Mouse (Mus musculus): Measurements from ENCODE around the gene Slc25a26.

Slc25a26 gene

DNA sequence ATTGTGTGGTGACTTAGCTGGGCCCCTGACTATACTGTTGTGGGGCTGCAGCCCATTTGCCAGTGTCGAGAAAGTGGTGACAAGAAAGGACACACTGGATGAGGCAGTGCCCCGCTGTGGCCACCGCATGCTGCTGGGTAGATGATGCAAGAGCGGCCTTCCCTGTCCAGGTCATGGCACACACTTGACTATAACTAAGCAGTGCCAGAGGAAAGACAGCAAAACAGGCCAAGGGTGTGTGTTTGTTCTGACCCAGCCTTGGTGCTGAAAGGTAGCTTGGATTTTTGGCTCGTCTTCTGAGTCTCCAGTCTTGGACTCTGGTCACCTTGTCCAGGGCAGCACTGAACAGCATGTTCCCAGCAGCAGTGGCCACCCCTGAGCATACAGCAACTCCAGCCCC is 101.0 kb downstream of the Slc25a26 start:
- no peak for DNase-seq (ENCODE audit: extremely low spot score)

DNA sequence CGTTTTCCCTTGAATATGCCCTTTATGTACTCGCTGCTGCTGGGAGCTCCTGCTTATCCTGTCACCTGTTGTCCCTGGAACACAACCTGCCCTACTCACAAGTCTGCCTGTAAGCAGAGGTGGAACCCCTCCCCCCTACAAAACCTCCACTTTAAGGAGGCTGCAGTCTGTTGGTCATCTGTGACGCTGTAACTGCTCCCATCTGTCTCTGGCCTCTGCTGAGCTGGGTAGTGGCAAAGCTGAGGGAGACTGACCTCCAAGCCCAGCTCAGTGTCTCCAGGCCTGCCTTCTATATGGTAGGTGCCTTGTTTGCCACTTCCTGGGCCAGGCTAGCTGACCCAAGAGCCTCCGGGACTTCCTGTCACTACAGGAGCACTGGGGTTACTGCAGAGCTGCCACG is 101.7 kb downstream of the Slc25a26 start:
- DNase-seq (ENCODE audit: extremely low spot score) = no peak

DNA sequence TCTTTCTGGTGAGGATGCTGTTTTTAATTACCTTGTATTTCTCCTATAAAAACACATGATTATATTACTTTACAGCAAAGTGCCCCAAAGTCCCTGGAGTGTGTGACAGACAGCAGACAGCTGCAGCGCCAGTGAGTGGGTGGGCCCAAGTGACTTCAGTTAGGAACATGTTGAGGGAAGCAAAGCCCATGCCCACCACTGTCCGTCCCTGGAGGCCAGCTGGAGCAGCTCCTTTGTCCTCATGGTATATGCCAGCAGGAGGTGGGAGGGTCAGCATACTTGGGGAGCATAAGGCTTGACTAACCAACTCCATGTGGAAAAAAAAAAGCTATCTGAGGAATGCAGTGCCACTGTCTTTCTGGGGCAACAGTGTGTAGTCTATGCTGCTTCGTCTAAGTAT is 103.9 kb downstream of the Slc25a26 start:
- DNase-seq (ENCODE audit: extremely low spot score) = no peak

DNA sequence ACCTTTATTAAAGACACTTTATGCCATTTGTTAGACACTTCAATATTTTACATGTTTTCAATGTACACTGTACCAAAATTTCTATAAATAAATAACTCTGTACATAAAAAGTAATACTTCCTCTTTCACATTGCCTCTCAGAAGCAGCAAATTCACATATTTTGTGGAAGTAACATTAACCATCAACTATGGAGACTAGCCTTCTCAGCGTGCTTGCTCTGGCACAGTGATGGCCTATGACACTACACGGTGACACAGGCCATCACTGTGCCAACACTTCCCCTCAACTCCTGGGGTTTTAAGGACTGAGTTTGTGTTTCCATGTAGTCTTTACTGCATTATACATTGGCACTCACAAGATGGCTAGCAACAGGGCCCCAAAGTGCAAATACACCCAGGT is 104.4 kb downstream of the Slc25a26 start:
- DNase-seq (ENCODE audit: extremely low spot score) = no peak

DNA sequence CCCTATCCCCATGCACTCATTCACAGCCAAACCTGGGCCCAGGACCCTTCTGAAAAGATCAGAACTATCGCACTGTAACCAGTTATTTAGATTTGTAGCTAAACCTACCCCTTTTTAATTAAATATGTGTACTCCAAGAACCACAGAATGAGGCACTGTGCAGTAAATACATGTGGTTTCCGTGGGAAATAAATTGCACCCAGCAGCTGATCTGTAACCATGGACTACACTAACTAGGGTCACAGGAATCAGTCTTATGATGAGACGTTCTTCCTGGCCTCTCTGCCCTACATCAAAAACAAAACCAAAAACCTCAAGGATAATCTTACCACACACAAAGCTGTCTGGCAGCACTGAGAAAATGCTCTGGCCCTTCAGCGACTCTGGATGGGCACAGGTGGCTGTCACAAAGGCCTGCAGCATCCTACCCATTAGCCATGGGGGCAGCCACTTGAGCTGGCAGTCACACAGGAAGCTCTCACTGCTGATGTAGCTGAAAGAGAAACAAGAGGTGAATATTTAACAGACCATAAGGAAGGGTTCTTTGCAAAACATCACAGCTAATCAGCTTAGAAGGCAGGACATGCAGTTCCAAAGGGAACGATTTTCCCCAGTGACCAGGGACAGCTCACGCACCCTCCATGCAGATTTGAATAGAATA is 113.2 kb downstream of the Slc25a26 start:
- DNase-seq (ENCODE audit: extremely low spot score) = no peak

DNA sequence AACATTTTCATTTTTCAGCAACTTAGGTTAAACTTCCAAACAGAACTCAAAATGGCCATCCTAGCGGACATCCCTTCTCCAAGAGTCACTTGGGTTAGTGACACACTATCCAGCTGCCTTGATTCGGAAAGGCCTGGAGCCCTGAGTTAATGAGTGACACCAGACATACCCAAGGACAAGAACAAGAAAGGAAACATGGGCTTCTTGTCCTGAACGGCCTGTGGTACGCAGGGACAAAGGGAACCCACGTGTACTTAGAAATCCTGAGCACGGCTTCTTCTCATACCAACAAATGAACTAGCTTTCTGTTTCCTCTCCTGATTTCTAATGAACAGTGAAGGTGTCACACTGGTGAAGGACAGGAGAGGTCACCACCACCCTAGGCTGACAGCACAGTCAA is 114.2 kb downstream of the Slc25a26 start:
- DNase-seq (ENCODE audit: extremely low spot score) = no peak

DNA sequence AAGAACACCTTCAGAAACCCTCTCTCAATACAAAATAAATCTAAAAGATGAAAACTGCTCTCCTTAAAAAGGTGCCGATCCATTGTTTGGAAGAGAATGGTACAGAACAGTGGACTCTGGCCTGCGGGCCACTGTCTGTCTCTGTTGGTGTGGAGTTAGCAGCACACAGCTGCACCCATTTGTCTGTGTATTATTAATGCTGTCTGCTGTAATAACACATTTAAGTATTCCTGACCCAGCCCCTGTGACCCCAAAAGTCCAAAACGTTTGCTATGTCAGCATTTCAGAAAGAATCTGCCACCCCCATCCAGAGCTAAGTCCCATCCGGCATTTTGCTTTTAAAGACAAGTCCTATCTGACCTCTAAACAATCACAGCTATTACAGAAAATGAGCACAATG is 115.8 kb downstream of the Slc25a26 start:
- DNase-seq (ENCODE audit: extremely low spot score) = no peak

DNA sequence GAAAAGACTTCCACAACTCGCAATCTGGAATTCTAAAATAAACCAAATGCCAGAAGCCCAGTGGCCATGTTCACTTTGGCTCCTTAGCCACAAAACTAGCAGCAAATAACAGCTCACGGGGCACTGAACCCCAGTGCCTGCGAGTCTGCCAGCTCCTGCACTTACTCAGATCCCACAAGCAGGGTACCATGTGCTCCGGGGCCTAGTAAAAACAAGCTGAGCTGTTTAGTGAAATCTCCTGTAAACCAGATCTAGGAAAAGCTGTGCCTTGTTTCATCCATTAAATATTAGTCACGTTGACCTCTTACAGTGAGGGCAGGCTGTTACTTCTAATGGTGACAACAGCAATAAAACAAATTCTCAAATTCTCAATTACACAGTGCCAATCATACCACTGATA is 118.5 kb downstream of the Slc25a26 start:
- DNase-seq (ENCODE audit: extremely low spot score) = no peak

DNA sequence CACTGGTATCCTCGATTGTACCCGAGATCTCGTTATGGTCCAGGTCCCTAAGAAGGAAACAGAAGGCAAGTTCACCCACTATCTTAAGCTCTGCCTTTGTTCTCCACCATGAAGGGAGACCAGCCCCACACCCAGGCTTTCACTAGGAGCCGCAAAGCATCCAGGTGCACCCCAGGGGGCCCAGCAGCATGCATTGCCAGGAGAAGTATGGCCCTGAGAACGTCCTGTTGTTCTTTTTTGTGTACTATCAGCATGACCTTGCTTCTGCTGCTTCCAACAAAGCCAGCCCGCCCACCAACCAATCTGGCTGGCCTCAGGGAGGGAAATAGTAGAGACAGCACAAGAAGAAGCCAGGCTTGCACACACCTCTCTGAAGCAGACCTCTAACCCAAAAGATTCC is 120.2 kb downstream of the Slc25a26 start:
- no peak for DNase-seq (ENCODE audit: extremely low spot score)

DNA sequence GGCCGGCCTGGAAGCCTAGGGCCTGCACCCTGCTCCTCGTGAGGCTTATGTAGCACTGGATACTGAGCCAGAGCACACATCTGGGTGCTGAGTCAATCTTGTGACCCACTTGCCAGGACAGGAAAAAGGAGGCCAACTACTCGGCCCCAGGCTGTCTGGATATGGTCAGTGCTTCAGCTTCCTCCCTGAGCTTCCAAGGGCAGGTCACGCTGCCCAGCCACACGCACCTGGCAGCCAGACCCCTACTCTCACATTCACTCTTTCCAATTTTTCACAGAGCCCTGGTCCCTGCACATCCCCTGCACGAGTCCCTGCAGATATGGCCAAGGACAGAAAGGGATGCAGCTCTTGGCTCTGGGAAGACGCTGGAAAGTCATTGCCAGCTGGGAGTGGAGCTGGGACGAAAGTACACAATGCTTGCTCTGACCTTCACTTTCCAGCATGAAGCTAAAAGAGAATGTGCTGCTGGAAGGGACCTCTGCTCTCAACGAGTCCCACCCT is 120.7 kb downstream of the Slc25a26 start:
- DNase-seq (ENCODE audit: extremely low spot score) = no peak

DNA sequence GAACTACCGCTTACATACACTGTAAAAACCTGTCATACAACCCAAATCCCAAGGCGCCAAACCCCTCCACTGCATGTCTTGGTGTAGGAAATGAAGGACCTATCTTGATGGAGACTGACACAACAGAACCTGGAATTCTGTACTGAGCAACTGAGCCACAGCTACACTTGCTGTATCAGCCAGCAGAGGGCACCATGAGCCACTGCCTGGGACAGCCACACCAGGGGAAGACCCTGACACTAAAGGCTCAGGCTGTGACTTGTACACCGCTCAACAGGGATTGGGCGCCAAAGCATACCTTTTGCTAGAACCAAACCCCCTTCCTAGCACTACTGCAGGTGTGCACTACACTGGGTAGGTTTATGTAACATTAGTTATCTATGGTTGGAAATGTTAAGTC is 122.9 kb downstream of the Slc25a26 start:
- peak; percentile 62 for DNase-seq (ENCODE audit: extremely low spot score)

DNA sequence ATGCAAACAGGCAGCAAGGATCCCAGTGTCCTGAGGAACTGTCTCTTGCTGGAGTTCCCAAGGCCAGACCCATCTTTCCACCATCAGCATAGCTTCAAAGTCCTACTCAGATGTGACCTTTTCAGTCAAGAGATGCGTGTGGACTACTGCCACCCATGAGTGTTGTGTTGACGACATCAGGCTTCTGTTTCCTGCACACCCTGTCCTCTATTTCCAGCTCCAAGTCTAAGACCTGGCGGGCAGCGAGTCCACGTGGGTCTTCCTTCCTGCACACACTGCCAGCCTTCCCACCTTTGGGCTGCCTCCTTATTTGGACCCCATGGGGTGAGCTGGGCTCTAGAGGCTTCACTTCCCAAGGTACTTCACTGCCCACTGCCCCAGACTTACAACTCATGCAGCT is 124.4 kb downstream of the Slc25a26 start:
- DNase-seq (ENCODE audit: extremely low spot score) = no peak

DNA sequence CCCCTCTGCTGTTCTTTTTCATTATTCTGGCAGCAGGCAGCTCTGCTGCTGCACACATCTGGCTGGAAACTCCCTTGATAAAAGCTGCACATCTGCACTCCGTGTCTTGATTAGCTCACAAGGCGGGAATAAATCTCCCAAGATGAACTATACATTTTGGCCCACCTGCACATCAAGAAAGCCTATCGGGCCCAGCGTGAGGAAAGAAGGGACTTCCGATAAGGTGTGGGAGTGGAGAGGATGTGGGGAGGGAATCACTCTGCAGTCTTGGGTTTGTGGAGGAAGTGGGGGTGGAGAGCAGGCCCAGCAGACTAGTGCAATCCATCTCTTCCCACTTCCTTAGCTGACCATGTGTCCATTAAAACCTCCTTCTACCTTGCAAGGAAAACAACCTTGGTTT is 125.8 kb downstream of the Slc25a26 start:
- no peak for DNase-seq (ENCODE audit: extremely low spot score)

DNA sequence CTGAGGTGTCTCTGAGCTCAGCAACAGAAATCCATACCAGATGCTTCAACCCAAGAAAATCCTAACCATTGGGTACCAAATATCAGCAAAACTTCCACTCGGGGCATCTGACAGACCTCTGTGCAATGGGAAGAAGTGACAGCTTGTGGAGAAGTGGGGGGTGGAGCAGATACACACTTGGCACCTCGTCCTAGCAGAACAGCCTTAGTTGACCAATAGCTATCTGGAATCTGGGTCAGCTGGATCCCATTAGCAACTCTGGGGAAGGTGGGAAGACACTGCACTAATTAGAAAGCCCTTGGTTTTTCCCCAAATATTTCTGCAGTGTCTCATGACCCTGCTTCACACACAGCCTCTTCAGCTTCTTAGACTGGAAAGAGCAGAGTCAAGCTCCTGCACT is 126.7 kb downstream of the Slc25a26 start:
- DNase-seq (ENCODE audit: extremely low spot score) = no peak

DNA sequence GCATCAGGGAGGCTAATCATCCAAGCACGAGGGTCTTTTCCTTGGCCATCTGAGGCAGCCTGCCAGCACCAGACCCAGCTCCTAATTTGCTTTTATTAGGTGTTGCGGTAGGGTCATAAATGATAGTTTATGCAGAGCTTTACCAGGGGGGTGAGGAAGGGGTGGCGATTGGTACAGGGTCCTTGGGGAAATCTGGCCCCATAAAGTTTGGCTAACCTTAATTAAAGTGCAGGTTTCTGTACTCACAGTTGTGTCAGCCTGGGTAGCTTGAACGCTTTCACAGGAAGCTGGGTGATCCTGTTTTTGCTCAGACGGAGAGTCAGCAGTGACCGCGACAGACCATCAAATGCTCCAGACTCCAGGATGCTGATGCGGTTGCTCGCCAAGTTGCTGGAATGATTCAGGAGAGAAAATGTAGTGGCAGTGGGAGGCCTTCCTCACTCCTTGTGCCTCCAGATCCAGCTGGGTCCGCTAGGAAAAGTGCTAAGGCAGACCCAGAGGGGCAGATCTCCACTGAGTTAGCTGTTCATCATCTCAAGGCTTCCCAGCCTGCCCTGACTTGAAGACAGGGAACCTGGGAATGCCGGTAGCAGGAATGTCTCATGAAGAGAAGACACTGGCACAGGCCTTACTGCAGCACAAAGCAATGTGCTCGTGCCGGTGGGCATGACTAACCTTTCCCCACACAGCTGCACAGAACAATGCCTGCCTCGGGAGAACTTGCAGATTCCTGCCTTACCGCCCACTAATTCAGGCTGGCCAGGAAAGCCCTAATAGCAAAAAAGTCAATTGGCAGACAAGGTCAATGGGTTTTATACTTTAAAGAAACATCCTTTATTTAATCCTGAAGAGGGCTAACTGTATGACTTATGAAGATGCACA is 127.8 kb downstream of the Slc25a26 start:
- DNase-seq (ENCODE audit: extremely low spot score) = no peak

DNA sequence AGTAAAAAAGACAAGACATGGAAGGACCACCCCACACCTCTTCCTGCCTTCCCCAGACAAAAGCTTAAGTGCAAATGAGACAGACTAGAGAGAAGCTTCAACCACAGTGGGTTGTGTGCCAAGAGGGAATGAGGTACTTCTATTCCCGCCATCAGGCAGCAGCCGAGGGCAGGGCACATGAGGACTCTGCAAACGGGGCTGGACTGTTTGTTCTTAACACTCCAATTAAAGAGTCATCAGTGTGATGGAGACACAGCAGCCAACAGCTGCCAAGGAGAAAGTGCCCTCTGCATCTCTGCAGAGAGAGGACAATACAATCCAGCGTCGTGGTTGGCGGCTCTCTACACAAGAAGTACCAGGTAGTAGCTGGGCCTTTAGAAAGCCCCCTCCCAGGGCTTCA is 128.7 kb downstream of the Slc25a26 start:
- no peak for DNase-seq (ENCODE audit: extremely low spot score)

DNA sequence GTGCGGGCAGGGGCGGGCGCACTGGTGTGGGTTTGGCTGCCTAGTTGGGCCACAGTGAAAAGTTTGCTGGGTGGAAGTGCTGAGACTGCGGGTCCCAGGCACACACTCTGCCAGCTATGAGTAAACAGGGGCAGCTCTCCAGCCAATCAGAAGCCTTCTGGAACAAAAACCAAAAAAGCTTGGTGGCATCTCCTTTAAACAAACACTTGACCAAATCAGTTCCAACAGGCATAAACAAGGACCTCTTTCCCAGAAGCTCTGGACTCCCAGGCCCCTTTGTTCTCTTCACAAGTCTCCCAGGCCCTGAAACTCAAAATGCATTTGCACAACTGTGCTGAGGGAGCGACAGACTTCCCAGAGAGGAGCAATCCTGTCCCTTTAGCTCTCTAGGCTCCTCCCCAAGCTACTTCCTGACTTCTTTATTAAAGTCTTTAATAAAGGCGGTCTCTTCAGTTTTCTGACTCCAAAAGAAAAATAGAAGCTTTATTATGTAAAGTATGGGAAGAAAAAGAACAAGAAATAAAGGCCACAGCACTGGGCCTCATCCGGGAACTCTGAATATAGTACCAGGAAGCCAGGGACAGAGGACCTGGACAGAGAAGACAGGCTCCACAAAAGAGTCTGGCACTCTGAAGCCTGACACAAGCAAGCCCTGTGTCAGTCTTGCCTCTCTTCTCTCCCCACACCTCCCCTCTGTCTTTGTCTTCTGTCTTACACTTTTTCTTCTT is 131.1 kb downstream of the Slc25a26 start:
- peak; percentile 19 for DNase-seq (ENCODE audit: extremely low spot score)

DNA sequence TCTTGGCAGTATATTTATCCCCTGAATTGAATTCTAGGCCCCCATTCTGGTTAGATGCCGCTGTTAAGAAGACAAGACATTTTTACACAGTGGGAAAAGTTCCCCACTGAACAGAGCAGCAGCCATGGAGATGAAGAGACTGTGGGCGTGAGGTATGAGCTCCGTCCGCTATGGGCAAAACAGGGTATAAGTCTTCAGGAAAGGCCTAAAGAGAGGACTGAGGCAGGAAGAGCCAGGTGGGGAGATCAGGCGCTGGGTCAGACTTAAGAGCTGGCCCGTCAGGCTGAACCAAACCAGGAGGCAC is 131.6 kb downstream of the Slc25a26 start:
- no peak for DNase-seq (ENCODE audit: extremely low spot score)

DNA sequence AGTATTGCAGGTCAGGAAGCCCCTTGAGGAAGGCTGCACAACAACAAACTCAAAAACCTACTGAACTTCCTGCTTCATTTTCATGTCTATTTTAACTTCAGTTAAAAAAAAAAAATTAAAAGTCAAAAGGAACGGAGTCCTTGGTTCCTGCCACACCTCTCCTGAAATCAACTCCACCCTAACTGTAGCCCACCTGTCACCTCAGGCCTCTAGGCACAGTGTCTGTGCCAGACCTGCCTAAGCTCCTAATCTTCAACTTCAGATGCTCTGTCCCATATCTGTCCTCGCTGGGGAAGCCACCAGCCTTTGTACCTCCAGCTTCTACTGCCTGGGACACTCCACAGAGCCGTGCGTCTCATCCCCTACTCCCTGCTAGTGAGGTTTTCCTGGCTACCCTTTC is 134.1 kb downstream of the Slc25a26 start:
- no peak for DNase-seq (ENCODE audit: extremely low spot score)

DNA sequence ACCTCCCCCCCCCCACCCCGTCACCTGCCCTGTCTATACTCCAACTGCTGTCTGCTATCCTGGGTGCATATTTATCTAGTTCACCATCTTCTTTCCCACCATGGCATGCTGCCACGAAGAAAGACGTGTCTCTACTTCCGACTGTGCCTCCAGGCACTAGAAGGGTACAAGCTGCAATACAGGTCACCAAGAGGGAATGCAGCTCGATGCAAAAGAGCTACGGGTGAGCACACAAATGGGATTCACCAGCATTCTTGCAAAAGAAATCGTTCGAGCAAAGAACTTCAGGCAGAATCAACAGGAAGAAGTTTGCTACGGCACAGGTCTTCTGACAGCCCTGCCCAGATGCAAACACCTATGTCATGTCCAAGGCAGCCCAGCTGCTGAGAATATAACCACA is 134.6 kb downstream of the Slc25a26 start:
- DNase-seq (ENCODE audit: extremely low spot score) = no peak

DNA sequence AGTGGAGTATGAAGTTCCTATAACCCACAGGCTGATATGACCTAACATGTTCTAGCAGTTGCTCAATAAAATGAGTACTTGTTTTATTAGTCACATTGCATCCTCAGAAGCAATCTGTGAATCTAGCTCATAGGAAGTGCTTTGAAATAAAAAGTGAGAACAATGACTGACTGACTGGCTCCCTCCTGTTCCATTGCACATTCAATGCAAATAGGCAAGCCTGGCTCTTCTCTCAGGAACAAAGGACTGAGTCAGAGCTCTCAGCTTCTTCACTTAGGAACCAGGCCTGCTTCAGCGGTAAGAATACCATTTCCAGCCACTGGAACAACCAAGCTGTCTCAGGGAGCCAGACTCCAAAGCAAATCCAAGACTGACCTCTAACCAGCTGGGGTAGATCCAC is 135.2 kb downstream of the Slc25a26 start:
- no peak for DNase-seq (ENCODE audit: extremely low spot score)

DNA sequence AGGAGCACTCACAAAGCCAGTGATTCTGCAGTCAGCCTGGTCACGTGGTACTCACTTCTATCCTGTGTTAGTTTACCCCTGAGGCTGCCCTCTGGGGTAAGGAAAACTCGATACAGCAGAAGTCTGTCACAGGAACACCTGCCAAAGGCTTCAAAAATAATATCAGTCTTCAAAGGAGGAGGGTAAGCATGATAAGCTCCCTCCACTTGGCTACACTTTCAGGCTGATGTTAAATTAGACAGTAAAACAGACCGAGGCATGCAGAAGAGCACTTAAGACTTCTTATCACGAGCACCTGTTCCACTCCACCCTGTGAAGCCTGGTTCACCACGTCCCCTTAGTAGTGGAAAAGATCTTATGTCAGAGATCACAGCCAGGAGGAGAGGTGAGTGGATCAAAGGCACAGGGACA is 136.9 kb downstream of the Slc25a26 start:
- DNase-seq (ENCODE audit: extremely low spot score) = no peak

DNA sequence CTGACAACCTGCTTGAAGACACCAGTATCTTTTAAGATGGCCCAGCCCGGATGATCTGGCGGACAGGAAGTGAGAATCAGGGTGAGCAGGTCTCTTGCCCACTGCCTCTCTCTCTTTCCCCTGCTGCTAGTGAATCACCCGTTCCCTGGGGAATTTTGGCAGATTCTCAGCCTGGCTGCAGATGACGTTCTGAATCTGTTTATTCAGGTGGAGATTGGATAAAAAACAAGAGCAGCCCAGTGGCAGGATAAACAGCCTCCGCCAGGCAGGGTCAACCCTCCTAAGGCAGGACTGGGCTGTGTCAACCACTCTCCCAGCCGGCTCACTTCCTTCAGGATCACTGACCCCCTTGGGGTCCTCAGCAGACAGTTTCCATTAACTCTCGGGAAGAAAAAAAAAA is 140.2 kb downstream of the Slc25a26 start:
- DNase-seq (ENCODE audit: extremely low spot score) = peak; percentile 54
